Mouse (Mus musculus) heart, embryonic 12.5 days (tissue): Measurements from ENCODE around the gene Ltbr. TPM values are rescaled to one million over a fixed set of nuclear protein-coding genes. Genes with fewer than 3 reads are reported as not detected.
"Not testable (repeated sequence)": the region's sequence is repeated elsewhere in the genome, so short reads cannot be mapped to it uniquely, and the experiment has no call there.

Source experiments
- ATAC-seq: fragments of 200-750 bp; cut with Nextera tagmentation; 2 replicates; pipeline ENCODE4 v1.8.0; 2017; ENCODE audit warnings: moderate TSS enrichment, moderate library complexity; ENCODE audit not compliant: insufficient number of reproducible peaks, low FRiP score
- H3K27ac ChIP-seq: fragments of 300-500 bp; sonication (generic); 2 replicates; pipeline ENCODE4 v1.5.1; 2016; ENCODE audit warnings: mild to moderate bottlenecking, moderate library complexity; ENCODE audit not compliant: poor library complexity, severe bottlenecking
- H3K27me3 ChIP-seq: fragments of 300-500 bp; sonication (generic); replicated peaks from 2 replicates; pipeline ENCODE4 v1.6.1; 2016; ENCODE audit warnings: mild to moderate bottlenecking, moderate library complexity
- H3K36me3 ChIP-seq: fragments of 300-500 bp; sonication (generic); 2 replicates; pipeline ENCODE4 v1.6.1; 2016; ENCODE audit warnings: mild to moderate bottlenecking, moderate library complexity
- H3K4me1 ChIP-seq: fragments of 300-500 bp; sonication (generic); replicated peaks from 2 replicates; pipeline ENCODE4 v1.6.1; 2016; ENCODE audit warnings: mild to moderate bottlenecking
- H3K4me2 ChIP-seq: fragments of 300-500 bp; sonication (generic); 2 replicates; pipeline ENCODE4 v1.6.1; 2016; ENCODE audit warnings: mild to moderate bottlenecking, moderate library complexity
- H3K4me3 ChIP-seq: fragments of 300-500 bp; sonication (generic); 2 replicates; pipeline ENCODE4 v1.5.1; 2016; ENCODE audit warnings: mild to moderate bottlenecking
- H3K9ac ChIP-seq: fragments of 300-500 bp; sonication (generic); 2 replicates; pipeline ENCODE4 v1.6.1; 2016; ENCODE audit warnings: mild to moderate bottlenecking, moderate library complexity
- H3K9me3 ChIP-seq: fragments of 300-500 bp; sonication (generic); replicated peaks from 2 replicates; pipeline ENCODE4 v1.6.1; 2016; ENCODE audit warnings: mild to moderate bottlenecking, moderate library complexity
- WGBS: fragments of 180-500 bp; shearing (Covaris S2); methylation state at CpG from one replicate; pipeline ENCODE4 v1.1.7; 2016; 5-methylcytosine and 5-hydroxymethylcytosine counted together
- polyA plus RNA-seq: library from polyadenylated mRNA; unstranded; fragments of >200 nt; fragmentation: Nextera tagmentation; extraction: Ambion mirVana; gene quantifications from 2 replicates; pipeline ENCODE4 v1.2.1, GENCODE M21; 2016

Ltbr gene
- polyA plus RNA-seq, 1 experiment from 2014 or later = 40.9 TPM

GRCm38 (mm10) chr6:125312171-125312570, 1.5 kb downstream of the Ltbr start:
- Histone ChIP-seq H3K9me3 (no peaks in the 10 kb centered on the region), H3K27ac (no peak overlapping the region), H3K4me2 (peak overlapping the region; percentile 81), H3K9ac (peak overlapping the region; percentile 92), H3K4me1 (peaks cover 36% of the 10 kb centered on the region), H3K4me3 (peak overlapping the region; percentile 66), H3K27me3 (no peaks in the 10 kb centered on the region), H3K36me3 (peaks cover 39% of the 10 kb centered on the region)
- WGBS = 73% methylated on average over 9 of the region's 9 CpGs
- no peak for ATAC-seq

- WGBS = 47% methylated on average over 5 of the region's 5 CpGs
- Histone ChIP-seq H3K36me3 (peaks cover 51% of the 10 kb centered on the region), H3K4me1 (peaks cover 31% of the 10 kb centered on the region), H3K4me3 (no peak overlapping the region), H3K4me2 (no peak overlapping the region), H3K9me3 (peaks cover 14% of the 10 kb centered on the region), H3K27me3 (no peaks in the 10 kb centered on the region), H3K9ac (no peak overlapping the region), H3K27ac (no peak overlapping the region)
- ATAC-seq = no peak
These were observed 4.3 kb downstream of the Ltbr start for GRCm38 (mm10) chr6:125309406-125309805.

GRCm38 (mm10) chr6:125308921-125309320, 4.8 kb downstream of the Ltbr start:
- Histone ChIP-seq H3K4me1 (peaks cover 26% of the 10 kb centered on the region), H3K9me3 (peaks cover 14% of the 10 kb centered on the region), H3K9ac (no peak overlapping the region), H3K27me3 (no peaks in the 10 kb centered on the region), H3K27ac (no peak overlapping the region), H3K36me3 (peaks cover 51% of the 10 kb centered on the region), H3K4me2 (peak overlapping the region; percentile 6), H3K4me3 (no peak overlapping the region)
- no peak for ATAC-seq
- WGBS = 31% methylated on average over 13 of the region's 13 CpGs

- peaks cover 17% of the 10 kb centered on the region for H3K4me1 ChIP-seq
- H3K27me3 ChIP-seq = no peaks in the 10 kb centered on the region
- no peak overlapping the region for H3K4me3 ChIP-seq
- ATAC-seq = no peak
- no peak overlapping the region for H3K4me2 ChIP-seq
- H3K27ac ChIP-seq = no peak overlapping the region
- peaks cover 50% of the 10 kb centered on the region for H3K36me3 ChIP-seq
- peaks cover 14% of the 10 kb centered on the region for H3K9me3 ChIP-seq
- WGBS = 83% methylated on average over 5 of the region's 5 CpGs
- no peak overlapping the region for H3K9ac ChIP-seq
These were observed 6.6 kb downstream of the Ltbr start for GRCm38 (mm10) chr6:125307091-125307490.

GRCm38 (mm10) chr6:125305465-125305864, 8.2 kb downstream of the Ltbr start:
- no peak overlapping the region for H3K4me2 ChIP-seq
- no peaks in the 10 kb centered on the region for H3K27me3 ChIP-seq
- peaks cover 37% of the 10 kb centered on the region for H3K36me3 ChIP-seq
- H3K9ac ChIP-seq = no peak overlapping the region
- WGBS = 72% methylated on average over 6 of the region's 6 CpGs
- H3K9me3 ChIP-seq = peaks cover 14% of the 10 kb centered on the region
- H3K27ac ChIP-seq = no peak overlapping the region
- ATAC-seq = no peak
- H3K4me3 ChIP-seq = no peak overlapping the region
- peaks cover 11% of the 10 kb centered on the region; the same call in 1 of the 2 replicates for H3K4me1 ChIP-seq

GRCm38 (mm10) chr6:125304408-125304807, 9.3 kb downstream of the Ltbr start:
- WGBS = 84% methylated on average over 7 of the region's 7 CpGs
- H3K9ac ChIP-seq, H3K27me3 ChIP-seq, H3K27ac ChIP-seq, H3K4me1 ChIP-seq, H3K4me2 ChIP-seq, H3K4me3 ChIP-seq, ATAC-seq: not testable (repeated sequence)
- H3K36me3 ChIP-seq = peaks cover 33% of the 10 kb centered on the region
- peaks cover 14% of the 10 kb centered on the region for H3K9me3 ChIP-seq

GRCm38 (mm10) chr6:125303242-125303641, 10.4 kb downstream of the Ltbr start:
- no peaks in the 10 kb centered on the region for H3K4me1 ChIP-seq
- peaks cover 22% of the 10 kb centered on the region for H3K36me3 ChIP-seq
- H3K9me3 ChIP-seq = peaks cover 14% of the 10 kb centered on the region
- H3K4me2 ChIP-seq = no peak overlapping the region
- ATAC-seq = no peak
- 82% methylated on average over 4 of the region's 4 CpGs for WGBS
- no peak overlapping the region for H3K9ac ChIP-seq
- H3K27me3 ChIP-seq = no peaks in the 10 kb centered on the region
- H3K4me3 ChIP-seq = no peak overlapping the region
- H3K27ac ChIP-seq = no peak overlapping the region

GRCm38 (mm10) chr6:125302231-125302982, 11.3 kb downstream of the Ltbr start:
- no peak overlapping the region for H3K27ac ChIP-seq
- 83% methylated on average over 24 of the region's 24 CpGs for WGBS

GRCm38 (mm10) chr6:125300982-125301381, 12.7 kb downstream of the Ltbr start:
- Histone ChIP-seq H3K9ac (no peak overlapping the region), H3K9me3 (peaks cover 11% of the 10 kb centered on the region), H3K4me3 (no peak overlapping the region), H3K36me3 (peaks cover under 1% of the 10 kb centered on the region; the same call in 1 of the 2 replicates), H3K27ac (no peak overlapping the region), H3K27me3 (no peaks in the 10 kb centered on the region), H3K4me2 (no peak overlapping the region), H3K4me1 (no peaks in the 10 kb centered on the region)
- 71% methylated on average over 1 of the region's 1 CpGs for WGBS
- no peak for ATAC-seq

More at GRCm38 (mm10) chr6:125302231-125302982, 11.3 kb downstream of the Ltbr start:
- no peak overlapping the region for H3K4me2 ChIP-seq
- ATAC-seq = no peak
- H3K4me1 ChIP-seq = no peaks in the 10 kb centered on the region
- H3K27me3 ChIP-seq = no peaks in the 10 kb centered on the region
- no peak overlapping the region for H3K9ac ChIP-seq
- peaks cover 14% of the 10 kb centered on the region for H3K9me3 ChIP-seq
- no peak overlapping the region for H3K4me3 ChIP-seq
- H3K36me3 ChIP-seq = peaks cover 15% of the 10 kb centered on the region

GRCm38 (mm10) chr6:125297149-125297820, 16.4 kb downstream of the Ltbr start:
- no peaks in the 10 kb centered on the region for H3K27me3 ChIP-seq
- no peak for ATAC-seq
- no peaks in the 10 kb centered on the region for H3K4me1 ChIP-seq
- no peak overlapping the region for H3K9ac ChIP-seq
- H3K9me3 ChIP-seq = no peaks in the 10 kb centered on the region; the same call in 1 of the 2 replicates
- H3K27ac ChIP-seq = no peak overlapping the region
- H3K36me3 ChIP-seq = no peaks in the 10 kb centered on the region
- no peak overlapping the region for H3K4me2 ChIP-seq
- 69% methylated on average over 5 of the region's 5 CpGs for WGBS
- no peak overlapping the region for H3K4me3 ChIP-seq

- no peaks in the 10 kb centered on the region for H3K4me1 ChIP-seq
- H3K9ac ChIP-seq = no peak overlapping the region
- no peak overlapping the region for H3K27ac ChIP-seq
- H3K9me3 ChIP-seq = no peaks in the 10 kb centered on the region; the same call in 1 of the 2 replicates
- H3K4me3 ChIP-seq = no peak overlapping the region
- no peak overlapping the region for H3K4me2 ChIP-seq
- H3K36me3 ChIP-seq = no peaks in the 10 kb centered on the region
- 0 out of 2 replicates have a peak, but pooled peaks cover under 1% of the 10 kb centered on the region for H3K27me3 ChIP-seq
- WGBS = 85% methylated on average over 4 of the region's 4 CpGs
- no peak for ATAC-seq
These were observed 19.6 kb downstream of the Ltbr start for GRCm38 (mm10) chr6:125294049-125294448.
